Mouse (Mus musculus) B cell, adult 62 days (primary cell): ENCODE data around the gene Rpl27. TPM values are rescaled to one million over a fixed set of nuclear protein-coding genes. Genes with fewer than 3 reads are reported as not detected.

ENCODE experiments used
- total RNA-seq: library from RNA; stranded (reverse); gene quantifications from 4 replicates; pipeline ENCODE4 v1.2.4, GENCODE M21; 2023

Rpl27 gene
- 121 to 138 TPM (median 128 TPM) in 4 replicates for total RNA-seq

DNA sequence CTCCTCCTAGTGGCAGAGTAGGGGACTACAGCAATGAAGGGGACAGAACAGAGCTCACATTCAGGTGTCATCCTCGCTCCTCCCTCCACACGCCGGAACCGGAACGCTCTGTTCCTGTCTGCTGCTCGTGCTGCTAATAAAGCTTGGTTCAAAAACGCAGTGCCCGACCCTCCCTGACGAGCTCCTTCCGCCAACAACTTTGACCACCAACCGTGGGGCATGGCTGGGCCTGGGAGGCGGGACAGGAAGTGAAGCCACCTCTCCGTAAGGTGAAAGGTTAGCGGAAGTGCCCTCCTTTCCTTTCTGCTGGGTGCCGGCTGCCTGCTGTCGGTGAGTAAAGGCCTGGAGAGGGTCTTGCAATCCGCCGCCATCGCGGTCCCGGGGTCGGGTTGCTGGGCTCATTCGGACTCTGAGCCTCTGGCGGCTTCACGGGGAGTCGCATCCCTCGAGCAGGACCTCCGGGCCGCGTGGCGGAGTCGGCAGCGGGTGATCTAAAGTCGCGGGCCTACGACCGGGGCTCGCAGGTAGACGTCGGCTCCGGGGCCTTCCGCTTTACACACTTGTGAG is at the start of gene Rpl27:
TSS of gene Rpl27 (plus strand) at position 172 of the 567 bp plus-strand sequence.

DNA sequence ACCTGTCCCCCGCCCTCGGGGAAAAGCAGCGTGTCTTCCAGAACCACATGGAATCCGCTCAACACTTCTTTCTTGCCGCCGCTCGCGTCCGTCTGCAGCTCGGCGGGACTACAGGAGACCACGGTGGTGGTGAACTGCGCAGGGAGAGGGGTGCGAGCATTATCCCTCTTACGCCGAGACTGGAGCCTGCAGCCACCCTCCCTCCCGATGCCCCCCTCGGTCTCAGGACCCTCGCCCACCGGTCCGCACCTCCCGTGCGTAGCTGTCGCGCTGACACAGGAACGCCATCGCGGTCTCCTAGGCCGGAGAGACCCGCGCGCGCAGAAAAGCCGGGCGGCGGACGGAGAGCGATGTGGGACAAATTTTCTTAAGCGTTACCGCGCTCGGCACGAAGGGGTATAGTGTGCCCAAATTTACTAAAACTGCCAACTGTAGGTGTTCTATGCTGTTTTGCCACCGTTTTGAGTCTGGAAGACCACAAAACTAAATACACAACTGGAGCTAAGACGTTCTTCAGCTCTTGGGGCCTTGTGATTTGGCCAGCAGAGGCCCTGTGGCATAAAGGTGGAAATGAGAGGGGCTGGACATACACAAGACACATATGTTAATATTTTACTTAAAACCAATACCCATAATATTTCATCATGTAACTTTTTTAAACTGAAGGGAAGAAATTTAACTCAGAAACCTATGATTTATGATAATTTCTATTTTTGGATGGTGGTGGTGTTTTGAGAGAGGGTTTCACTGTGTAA is 24.8 kb upstream of the Rpl27 start, which contains the start of gene Aarsd1:
TSS of gene Aarsd1 (minus strand) at position 515 of the 755 bp plus-strand sequence.

DNA sequence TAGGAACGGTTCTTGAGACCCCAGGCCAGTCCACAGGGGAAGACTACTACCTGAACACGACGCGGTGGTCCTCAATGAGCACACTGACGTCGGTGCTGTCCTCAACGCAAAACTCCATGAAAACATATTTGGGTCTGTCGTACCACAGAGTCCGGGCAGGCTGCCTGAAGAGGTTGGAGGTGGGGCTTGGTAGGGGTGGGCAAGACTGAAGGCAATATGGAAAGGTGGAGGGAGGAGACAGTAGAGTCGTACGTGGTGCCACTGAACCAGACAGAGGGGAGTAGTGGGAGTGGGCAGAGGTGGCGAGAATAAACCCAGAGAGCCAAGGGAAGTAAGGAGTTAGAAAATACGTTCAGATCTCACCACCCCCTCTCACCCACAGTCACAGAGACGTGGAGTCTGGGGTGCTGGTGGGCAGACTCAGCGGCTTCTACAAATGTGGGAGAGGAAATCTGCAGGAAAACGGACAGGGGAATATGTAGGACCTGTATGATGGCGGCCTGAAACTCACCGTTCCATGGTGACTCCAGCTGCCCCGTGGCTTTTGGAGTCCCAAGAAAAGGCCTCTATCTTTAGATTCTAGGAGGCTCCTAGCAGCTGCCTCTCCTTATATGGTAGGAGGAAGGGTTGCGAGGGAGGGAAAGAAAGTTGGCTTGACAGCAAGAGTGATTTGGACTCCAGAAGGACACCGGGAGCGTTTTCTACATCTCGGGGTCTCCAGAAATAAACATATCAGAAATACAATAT is 17.8 kb upstream of the Rpl27 start, which contains the start of gene Gm27029:
TSS of gene Gm27029 (minus strand) at position 692 of the 747 bp plus-strand sequence.

DNA sequence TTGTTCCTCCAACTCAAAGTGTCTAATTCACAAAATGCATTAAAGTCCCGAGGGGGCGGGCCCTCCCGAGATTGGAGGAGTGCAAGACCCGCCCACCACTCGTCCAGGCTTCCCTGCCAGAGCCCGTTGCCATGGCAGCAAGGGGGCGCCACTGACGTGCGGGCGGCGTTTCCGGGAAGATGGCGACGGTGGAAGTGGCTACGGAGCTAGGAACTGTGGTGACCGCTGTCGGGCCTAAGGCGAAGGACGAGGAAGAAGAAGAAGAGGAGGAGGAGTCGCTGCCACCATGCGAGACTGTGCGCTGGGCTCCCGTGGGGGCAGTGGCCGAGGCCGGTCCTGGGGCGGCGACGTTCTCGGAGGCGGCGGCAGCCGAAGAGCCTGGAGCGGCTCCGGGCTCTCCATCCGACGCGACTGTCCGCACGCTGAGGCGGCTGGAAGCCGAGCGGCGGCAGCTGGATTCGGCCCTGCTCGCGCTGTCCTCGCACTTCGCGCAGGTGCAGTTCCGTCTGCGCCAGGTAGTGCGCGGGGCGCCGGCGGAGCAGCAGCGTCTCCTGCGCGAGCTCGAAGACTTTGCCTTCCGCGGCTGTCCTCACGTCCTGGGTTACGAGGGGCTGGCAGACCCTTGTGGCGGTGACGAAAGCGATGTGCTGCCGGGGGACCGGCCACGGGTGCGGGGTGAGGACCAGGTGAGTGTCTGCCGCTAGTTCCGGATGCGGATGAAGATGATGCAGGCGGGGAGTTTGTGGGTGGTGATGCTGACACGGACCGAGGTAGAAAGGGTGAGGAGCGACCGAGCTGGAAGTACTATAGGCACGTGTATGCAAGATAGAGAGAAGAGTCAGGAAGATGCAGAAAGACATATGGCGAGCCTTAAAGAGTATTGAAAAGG is 16.9 kb upstream of the Rpl27 start, which contains the start of the genes Rundc1 and Ptges3l:
TSS of gene Rundc1 (plus strand) at position 161 of the 889 bp plus-strand sequence.
TSS of gene Ptges3l (minus strand) at position 409 of the 889 bp plus-strand sequence.

GRCm38 (mm10) chr11:101448274-101448746 is 6.2 kb downstream of the Rpl27 start, which contains the start of gene Ifi35:
Gene Ifi35, plus strand, starts transcription at chr11:101448407.

DNA sequence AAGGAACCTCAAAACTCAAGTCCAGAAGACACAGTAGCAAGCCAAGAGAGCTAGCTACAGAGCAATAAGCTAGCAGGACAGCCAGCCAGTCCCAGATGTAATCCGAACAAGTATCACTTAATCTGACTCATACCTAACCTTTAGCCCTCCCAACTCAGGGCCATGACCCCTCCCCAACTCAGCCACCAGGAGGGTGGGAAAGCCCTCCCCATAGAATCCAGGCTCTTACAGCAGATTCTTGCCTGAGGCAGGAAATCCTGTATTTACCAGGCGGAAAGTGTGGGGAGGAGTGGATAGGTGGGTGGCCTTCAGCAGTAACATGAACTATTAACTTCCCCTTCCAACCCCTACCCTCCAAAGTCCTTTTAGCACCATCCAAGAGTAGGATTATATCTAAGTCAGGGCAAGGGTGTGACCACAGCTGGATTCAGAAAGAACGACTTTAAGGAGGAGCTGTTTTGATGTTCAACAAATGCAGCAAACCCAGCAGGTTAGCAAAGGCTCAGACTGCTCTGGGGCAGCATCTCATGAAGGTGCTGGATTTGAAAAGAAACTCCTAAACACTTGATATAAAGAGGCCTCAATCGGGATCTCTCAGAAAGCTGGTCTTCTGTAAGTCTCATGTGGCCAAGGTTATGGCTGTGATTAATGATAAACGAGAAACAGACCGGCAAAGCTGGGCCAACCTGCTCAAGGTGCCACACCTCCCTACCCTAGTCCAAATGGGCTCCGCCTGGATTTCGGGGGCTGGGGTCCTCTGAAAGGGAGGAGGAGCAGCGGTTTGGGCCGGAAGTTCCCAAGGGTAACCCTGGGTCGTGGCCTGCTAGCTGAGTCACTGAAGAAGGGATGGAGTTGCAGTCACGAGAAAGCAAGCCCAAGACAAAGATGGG is 22.4 kb downstream of the Rpl27 start, which contains the start of gene Rnd2:
TSS of gene Rnd2 (plus strand) at position 789 of the 890 bp plus-strand sequence.

GRCm38 (mm10) chr11:101465869-101466551 is 23.9 kb downstream of the Rpl27 start, which contains the start of gene Vat1:
Gene Vat1, minus strand, starts transcription at chr11:101466230.

Other genes with a start within 250 kb of the Rpl27 start
- 78.1 to 86.6 TPM (median 84.3 TPM) in 4 replicates for gene Ezh1, start 215.8 kb upstream of the Rpl27 start, total RNA-seq
- not detected in 4 replicates for gene Ramp2, start 196.3 kb upstream of the Rpl27 start, total RNA-seq
- gene Vps25, start 188.6 kb upstream of the Rpl27 start, total RNA-seq: 74.7 to 90.7 TPM (median 77.1 TPM) in 4 replicates
- 0.30 to 1.1 TPM (median 0.57 TPM) in 4 replicates for gene Wnk4, start 181.7 kb upstream of the Rpl27 start, total RNA-seq
- 0.22 to 0.77 TPM (median 0.35 TPM) in 4 replicates for gene Cntd1, start 163.3 kb upstream of the Rpl27 start, total RNA-seq
- 27.6 to 31.2 TPM (median 28.7 TPM) in 4 replicates for gene Coa3, start 163.2 kb upstream of the Rpl27 start, total RNA-seq
- 181 to 201 TPM (median 186 TPM) in 4 replicates for gene Becn1, start 140.0 kb upstream of the Rpl27 start, total RNA-seq
- 136 to 141 TPM (median 140 TPM) in 4 replicates for gene Psme3, start 126.1 kb upstream of the Rpl27 start, total RNA-seq
- 13.9 to 14.7 TPM (median 14.2 TPM) in 4 replicates for gene Aoc2, start 117.2 kb upstream of the Rpl27 start, total RNA-seq
- gene Aoc3, start 111.7 kb upstream of the Rpl27 start, total RNA-seq: 0.28 to 0.64 TPM (median 0.60 TPM) in 4 replicates
- not detected in 4 replicates for gene G6pc, start 74.7 kb upstream of the Rpl27 start, total RNA-seq
- gene Aarsd1, start 24.7 kb upstream of the Rpl27 start, total RNA-seq: 21.0 to 29.1 TPM (median 23.2 TPM) in 4 replicates
- 0.63 to 1.1 TPM (median 0.92 TPM) in 4 replicates for gene Gm27029, start 17.5 kb upstream of the Rpl27 start, total RNA-seq
- 19.6 to 22.2 TPM (median 21.1 TPM) in 4 replicates for gene Rundc1, start 17.2 kb upstream of the Rpl27 start, total RNA-seq
- 1.7 to 3.6 TPM (median 1.8 TPM) in 4 replicates for gene Ptges3l, start 17.0 kb upstream of the Rpl27 start, total RNA-seq
- 63.3 to 70.8 TPM (median 65.7 TPM) in 4 replicates for gene Ifi35, start 6.1 kb downstream of the Rpl27 start, total RNA-seq
- 0.53 to 0.75 TPM (median 0.63 TPM) in 4 replicates for gene Rnd2, start 22.7 kb downstream of the Rpl27 start, total RNA-seq
- 15.8 to 19.6 TPM (median 17.8 TPM) in 4 replicates for gene Vat1, start 23.9 kb downstream of the Rpl27 start, total RNA-seq
- 7.2 to 8.9 TPM (median 8.0 TPM) in 4 replicates for gene Brca1, start 109.7 kb downstream of the Rpl27 start, total RNA-seq
- gene Nbr1, start 109.9 kb downstream of the Rpl27 start, total RNA-seq: 130 to 160 TPM (median 142 TPM) in 4 replicates
- gene Tmem106a, start 139.9 kb downstream of the Rpl27 start, total RNA-seq: 5.5 to 7.0 TPM (median 6.3 TPM) in 4 replicates
- gene Gm11634, start 157.0 kb downstream of the Rpl27 start, total RNA-seq: not detected in 4 replicates
- 39.2 to 47.8 TPM (median 45.5 TPM) in 4 replicates for gene Rdm1, start 184.9 kb downstream of the Rpl27 start, total RNA-seq
- 1.1 to 2.3 TPM (median 2.1 TPM) in 4 replicates for gene Arl4d, start 223.2 kb downstream of the Rpl27 start, total RNA-seq